Mouse (Mus musculus): ENCODE data around the gene Kalrn. TPM values are rescaled to one million over a fixed set of nuclear protein-coding genes. Genes with fewer than 3 reads are reported as not detected.

The Kalrn gene
- polyA plus RNA-seq, 1 experiment from 2014 or later: 16.6 TPM

DNA sequence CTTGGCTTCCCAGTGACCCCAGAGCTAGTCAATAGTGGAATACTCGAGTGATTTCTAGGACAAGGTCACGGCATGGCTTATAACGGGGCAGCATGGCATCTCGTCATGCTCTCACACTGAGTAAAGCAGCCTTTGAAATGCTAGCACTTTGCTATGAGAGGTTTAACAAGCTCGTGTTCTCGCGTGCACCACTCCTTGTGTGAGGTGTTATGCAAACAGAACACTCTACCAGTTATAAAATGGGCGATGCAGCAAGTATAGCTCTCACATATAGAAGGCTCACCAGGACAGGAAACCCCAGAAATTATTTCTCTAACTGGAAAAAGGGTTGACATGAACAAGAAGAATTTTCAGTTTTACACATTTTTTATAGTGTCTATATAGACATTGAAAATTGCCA, 431.7 kb downstream of the Kalrn start:
- DNase-seq (ENCODE audit: low spot score): no peak
- no peak overlapping the region for H3K27ac ChIP-seq
- H3K9me3 ChIP-seq: no peaks in the 10 kb centered on the region
- H3K4me3 ChIP-seq: no peak overlapping the region
- 85% methylated on average over 8 of the region's 8 CpGs for WGBS
- H3K27me3 ChIP-seq (ENCODE audit: insufficient read depth, poor library complexity, severe bottlenecking): no peaks in the 10 kb centered on the region
- H3K4me1 ChIP-seq (replicated peaks): no peaks in the 10 kb centered on the region
- H3K36me3 ChIP-seq: no peaks in the 10 kb centered on the region

DNA sequence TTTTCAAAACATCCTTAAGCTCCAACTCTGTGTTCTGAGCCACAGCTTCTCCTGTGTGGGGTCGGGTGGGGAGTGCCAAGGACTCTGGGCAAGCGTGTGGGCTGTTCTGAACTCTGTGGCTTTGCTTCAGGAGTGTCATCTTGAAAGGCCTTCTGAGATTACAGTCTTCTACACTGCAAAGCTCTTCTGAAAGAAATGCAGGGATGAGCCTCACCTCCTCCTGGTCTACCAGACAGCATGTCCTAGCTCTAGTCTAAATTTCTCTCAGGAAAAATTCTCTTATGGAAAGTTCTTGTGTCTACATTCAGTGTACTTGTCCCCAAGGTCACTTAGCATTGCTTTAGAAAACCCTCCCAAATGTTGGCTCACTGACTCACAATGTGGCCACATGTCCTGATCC, 438.3 kb downstream of the Kalrn start:
- no peaks in the 10 kb centered on the region for H3K9me3 ChIP-seq
- H3K27ac ChIP-seq: no peak overlapping the region
- peaks cover 17% of the 10 kb centered on the region for H3K36me3 ChIP-seq
- WGBS: 82% methylated on average over 2 of the region's 2 CpGs
- H3K4me3 ChIP-seq: no peak overlapping the region
- DNase-seq (ENCODE audit: low spot score): no peak
- H3K4me1 ChIP-seq (replicated peaks): no peaks in the 10 kb centered on the region
- no peaks in the 10 kb centered on the region for H3K27me3 ChIP-seq (ENCODE audit: insufficient read depth, poor library complexity, severe bottlenecking)

GRCm38 (mm10) chr16:34134628-34135027, 438.7 kb downstream of the Kalrn start:
- Histone ChIP-seq H3K9me3 (no peaks in the 10 kb centered on the region), H3K36me3 (peaks cover 17% of the 10 kb centered on the region), H3K27ac (no peak overlapping the region), H3K4me1 (replicated peaks) (no peaks in the 10 kb centered on the region), H3K27me3 (ENCODE audit: insufficient read depth, poor library complexity, severe bottlenecking) (no peaks in the 10 kb centered on the region), H3K4me3 (no peak overlapping the region)
- no peak for DNase-seq (ENCODE audit: low spot score)
- 71% methylated on average over 3 of the region's 3 CpGs for WGBS

DNA sequence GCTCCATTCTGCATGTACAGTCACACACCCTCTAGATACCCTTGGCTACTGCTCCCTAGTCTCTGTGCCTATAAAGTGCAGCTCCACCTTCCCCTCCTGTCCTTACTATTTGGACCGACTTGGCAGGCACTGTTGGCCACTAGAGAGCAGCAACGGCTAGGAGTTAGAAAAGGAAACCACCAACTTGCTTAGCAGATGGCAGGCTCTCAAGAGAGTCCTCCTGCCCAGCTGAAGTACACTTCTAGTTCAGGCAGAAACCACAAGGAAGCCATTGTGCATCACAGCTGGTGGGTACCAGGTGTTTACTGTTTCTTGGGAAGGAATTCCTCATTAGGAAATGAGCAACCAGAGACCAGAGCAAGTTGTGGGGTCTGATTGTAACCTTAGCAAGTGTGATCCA, 447.7 kb downstream of the Kalrn start:
- 11% methylated on average over 2 of the region's 2 CpGs for WGBS
- peak; percentile 66 for DNase-seq (ENCODE audit: low spot score)
- no peaks in the 10 kb centered on the region for H3K9me3 ChIP-seq
- no peak overlapping the region for H3K4me3 ChIP-seq
- H3K27ac ChIP-seq: no peak overlapping the region
- H3K27me3 ChIP-seq (ENCODE audit: insufficient read depth, poor library complexity, severe bottlenecking): no peaks in the 10 kb centered on the region
- no peaks in the 10 kb centered on the region for H3K4me1 ChIP-seq (replicated peaks)
- peaks cover 5% of the 10 kb centered on the region; the same call in 1 of the 2 replicates for H3K36me3 ChIP-seq

- WGBS: 85% methylated on average over 9 of the region's 9 CpGs
- Histone ChIP-seq H3K27ac (no peak overlapping the region), H3K36me3 (no peaks in the 10 kb centered on the region), H3K9me3 (no peaks in the 10 kb centered on the region), H3K4me3 (no peak overlapping the region), H3K27me3 (ENCODE audit: insufficient read depth, poor library complexity, severe bottlenecking) (no peaks in the 10 kb centered on the region), H3K4me1 (replicated peaks) (no peaks in the 10 kb centered on the region)
- DNase-seq (ENCODE audit: low spot score): no peak
Observed at GRCm38 (mm10) chr16:34122486-34122885, 450.8 kb downstream of the Kalrn start.

DNA sequence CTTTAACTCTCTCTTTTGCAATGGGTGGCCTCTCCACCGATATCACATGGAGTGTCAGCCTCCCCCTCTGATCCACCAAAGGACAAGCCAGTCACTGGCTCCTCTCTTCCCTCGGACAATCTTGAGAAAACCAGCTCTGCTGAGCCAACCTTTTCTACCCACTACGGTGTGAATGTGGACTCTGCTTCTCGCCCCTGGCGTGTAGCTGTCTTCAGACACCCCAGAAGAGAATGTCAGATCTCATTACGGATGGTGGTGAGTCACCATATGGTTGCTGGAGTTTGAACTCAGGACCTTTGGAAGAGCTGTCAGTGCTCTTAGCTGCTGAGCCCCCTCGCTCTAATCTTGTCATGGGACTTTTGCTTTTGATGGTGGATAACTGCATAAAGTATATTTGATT, 452.0 kb downstream of the Kalrn start:
- Histone ChIP-seq H3K9me3 (no peaks in the 10 kb centered on the region), H3K4me1 (replicated peaks) (no peaks in the 10 kb centered on the region), H3K4me3 (no peak overlapping the region), H3K27ac (no peak overlapping the region), H3K27me3 (ENCODE audit: insufficient read depth, poor library complexity, severe bottlenecking) (no peaks in the 10 kb centered on the region), H3K36me3 (0 out of 2 replicates have a peak, but pooled peaks cover under 1% of the 10 kb centered on the region)
- no peak for DNase-seq (ENCODE audit: low spot score)
- 81% methylated on average over 7 of the region's 7 CpGs for WGBS

DNA sequence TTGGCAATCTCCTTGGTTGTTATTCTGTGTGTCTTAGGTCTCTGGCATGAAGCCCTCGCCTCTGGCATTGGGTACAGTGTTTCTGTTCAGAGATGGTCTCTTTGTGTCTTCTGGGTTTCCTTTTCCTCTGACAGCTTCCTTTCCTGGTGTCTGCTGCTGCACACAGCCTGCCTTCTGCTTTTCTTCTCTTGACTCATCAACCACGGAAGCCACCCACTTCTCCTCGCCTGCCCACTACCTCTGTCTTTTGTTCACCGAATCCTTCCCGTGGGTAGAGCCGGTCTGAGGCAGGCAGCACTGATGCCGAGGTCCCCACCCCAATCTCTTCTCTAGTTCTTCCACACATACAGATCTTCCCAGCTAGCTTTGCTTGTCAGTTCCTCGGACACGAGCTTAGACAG, 452.5 kb downstream of the Kalrn start:
- Histone ChIP-seq H3K9me3 (no peaks in the 10 kb centered on the region), H3K27ac (no peak overlapping the region), H3K36me3 (0 out of 2 replicates have a peak, but pooled peaks cover 5% of the 10 kb centered on the region), H3K27me3 (ENCODE audit: insufficient read depth, poor library complexity, severe bottlenecking) (no peaks in the 10 kb centered on the region), H3K4me1 (replicated peaks) (no peaks in the 10 kb centered on the region), H3K4me3 (no peak overlapping the region)
- no peak for DNase-seq (ENCODE audit: low spot score)
- WGBS: 72% methylated on average over 9 of the region's 9 CpGs

DNA sequence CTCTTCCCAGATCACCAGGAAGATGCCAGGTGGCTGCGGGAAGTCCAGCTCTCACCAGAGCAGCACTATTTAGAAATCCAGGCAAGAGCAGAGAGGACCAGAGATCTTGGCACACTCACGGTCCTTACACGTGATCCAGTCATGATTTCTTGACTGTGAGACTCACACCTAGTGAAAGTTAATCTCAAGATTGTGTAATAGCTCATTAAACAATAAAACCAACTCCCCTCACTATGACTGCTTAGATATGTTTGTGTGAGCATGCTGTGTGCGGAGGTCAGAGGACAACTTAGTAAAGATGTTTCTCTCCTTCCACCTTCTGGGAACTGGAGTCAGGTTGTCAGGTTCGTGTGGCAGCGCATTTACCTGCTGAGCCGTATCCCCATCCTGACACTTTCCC, 453.5 kb downstream of the Kalrn start:
- no peaks in the 10 kb centered on the region for H3K4me1 ChIP-seq (replicated peaks)
- no peak overlapping the region for H3K27ac ChIP-seq
- no peak overlapping the region for H3K4me3 ChIP-seq
- 0 out of 2 replicates have a peak, but pooled peaks cover 5% of the 10 kb centered on the region for H3K36me3 ChIP-seq
- DNase-seq (ENCODE audit: low spot score): no peak
- no peaks in the 10 kb centered on the region for H3K9me3 ChIP-seq
- H3K27me3 ChIP-seq (ENCODE audit: insufficient read depth, poor library complexity, severe bottlenecking): no peaks in the 10 kb centered on the region
- 85% methylated on average over 7 of the region's 7 CpGs for whole genome bisulfite sequencing

DNA sequence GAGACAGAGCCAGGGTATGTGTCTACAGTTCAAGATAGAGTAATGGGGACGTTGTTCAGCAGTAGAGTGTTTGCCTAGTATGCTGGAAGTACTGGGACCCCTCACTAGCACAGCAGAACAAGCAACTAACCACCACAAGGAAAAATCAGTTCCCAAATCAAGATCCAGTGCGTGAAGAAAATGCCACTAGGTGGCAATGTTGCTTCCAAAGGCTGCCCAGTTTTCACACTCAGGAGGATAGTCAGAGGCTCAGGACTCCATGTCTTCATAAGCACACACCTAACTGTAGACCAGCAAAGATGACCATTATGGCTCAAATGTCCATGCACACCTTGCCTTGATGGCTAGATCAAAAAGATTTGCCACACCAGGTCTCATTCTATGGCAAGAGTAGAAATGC, 454.0 kb downstream of the Kalrn start:
- H3K36me3 ChIP-seq: 0 out of 2 replicates have a peak, but pooled peaks cover 5% of the 10 kb centered on the region
- H3K4me1 ChIP-seq (replicated peaks): no peaks in the 10 kb centered on the region
- WGBS: 25% methylated on average over 2 of the region's 2 CpGs
- H3K9me3 ChIP-seq: no peaks in the 10 kb centered on the region
- no peaks in the 10 kb centered on the region for H3K27me3 ChIP-seq (ENCODE audit: insufficient read depth, poor library complexity, severe bottlenecking)
- peak; percentile 23 for DNase-seq (ENCODE audit: low spot score)
- no peak overlapping the region for H3K4me3 ChIP-seq
- no peak overlapping the region for H3K27ac ChIP-seq

DNA sequence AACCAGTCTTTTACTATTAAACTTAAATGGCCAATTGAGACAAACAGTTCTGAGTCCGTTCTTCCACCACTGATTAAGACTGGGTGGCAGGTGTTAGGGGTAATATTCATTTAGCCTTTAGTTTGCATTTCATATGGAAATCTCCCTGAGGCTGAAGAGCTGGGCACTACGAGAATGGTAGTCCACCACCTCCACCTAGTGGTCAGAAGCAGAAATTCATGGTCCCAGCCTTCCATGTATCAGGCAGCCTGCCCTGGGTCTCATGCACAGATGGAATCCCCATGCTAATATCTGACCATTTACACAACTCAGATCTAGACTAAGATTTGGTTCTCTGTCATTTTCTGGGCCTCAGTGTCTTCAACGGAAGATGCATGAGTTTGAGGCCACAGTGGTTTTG, 458.7 kb downstream of the Kalrn start:
- H3K36me3 ChIP-seq: 0 out of 2 replicates have a peak, but pooled peaks cover 5% of the 10 kb centered on the region
- H3K27me3 ChIP-seq (ENCODE audit: insufficient read depth, poor library complexity, severe bottlenecking): no peaks in the 10 kb centered on the region
- 4% methylated on average over 3 of the region's 3 CpGs for WGBS
- DNase-seq (ENCODE audit: low spot score): peak; percentile 62
- H3K4me1 ChIP-seq (replicated peaks): no peaks in the 10 kb centered on the region
- no peaks in the 10 kb centered on the region for H3K9me3 ChIP-seq
- no peak overlapping the region for H3K27ac ChIP-seq
- H3K4me3 ChIP-seq: no peak overlapping the region

- 0 out of 2 replicates have a peak, but pooled peaks cover 5% of the 10 kb centered on the region for H3K36me3 ChIP-seq
- H3K27ac ChIP-seq: no peak overlapping the region
- no peak for DNase-seq (ENCODE audit: low spot score)
- no peaks in the 10 kb centered on the region for H3K27me3 ChIP-seq (ENCODE audit: insufficient read depth, poor library complexity, severe bottlenecking)
- H3K9me3 ChIP-seq: no peaks in the 10 kb centered on the region
- H3K4me3 ChIP-seq: no peak overlapping the region
- WGBS: 85% methylated on average over 9 of the region's 9 CpGs
- no peaks in the 10 kb centered on the region for H3K4me1 ChIP-seq (replicated peaks)
Observed at GRCm38 (mm10) chr16:34113150-34113549, 460.2 kb downstream of the Kalrn start.

- H3K4me1 ChIP-seq (replicated peaks): no peaks in the 10 kb centered on the region
- 0 out of 2 replicates have a peak, but pooled peaks cover 5% of the 10 kb centered on the region for H3K36me3 ChIP-seq
- no peak for DNase-seq (ENCODE audit: low spot score)
- H3K27me3 ChIP-seq (ENCODE audit: insufficient read depth, poor library complexity, severe bottlenecking): no peaks in the 10 kb centered on the region
- WGBS: 32% methylated on average over 5 of the region's 5 CpGs
- H3K9me3 ChIP-seq: no peaks in the 10 kb centered on the region
- H3K4me3 ChIP-seq: no peak overlapping the region
- H3K27ac ChIP-seq: 0 out of 2 replicates have a peak overlapping the region, but pooled peaks have one; percentile 13
Observed at GRCm38 (mm10) chr16:34112490-34112889, 460.8 kb downstream of the Kalrn start.

DNA sequence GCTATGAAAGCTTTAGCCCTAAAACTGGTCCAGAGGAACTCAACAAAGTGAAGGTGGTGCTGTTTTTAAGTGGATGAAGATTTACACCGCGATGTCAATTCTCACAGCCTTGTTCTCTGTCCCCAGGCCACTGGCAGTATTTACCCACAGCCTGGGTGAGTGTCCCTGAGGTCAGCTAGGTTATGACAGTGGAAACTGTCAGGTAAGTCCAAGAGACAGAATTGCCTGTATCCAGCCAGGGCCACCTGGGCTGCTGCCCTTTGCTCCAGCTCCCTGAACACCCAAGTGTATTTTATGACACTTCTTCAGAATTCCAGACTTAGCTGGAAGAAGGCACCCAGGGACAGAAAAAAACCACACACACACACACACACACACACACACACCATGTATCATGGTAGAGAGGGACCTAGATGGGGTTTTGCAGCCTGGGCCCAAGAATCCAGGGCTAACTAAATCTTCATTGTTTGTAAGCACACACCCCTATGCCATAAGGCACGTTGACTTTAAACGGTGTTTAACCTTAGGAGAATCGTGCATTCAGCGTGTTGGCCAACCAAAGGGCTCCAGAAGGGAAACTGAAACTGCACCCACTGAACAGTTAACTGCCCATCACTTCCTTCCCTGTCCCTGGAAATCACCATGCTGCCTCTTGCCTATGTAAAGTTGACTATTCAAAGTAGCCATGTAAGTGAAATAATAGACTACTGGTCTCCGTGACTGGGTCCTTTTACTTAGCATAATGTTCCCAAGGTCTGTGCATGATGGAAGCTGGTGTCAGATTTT, 462.3 kb downstream of the Kalrn start:
- Histone ChIP-seq H3K36me3 (0 out of 2 replicates have a peak, but pooled peaks cover 2% of the 10 kb centered on the region), H3K4me1 (replicated peaks) (no peaks in the 10 kb centered on the region), H3K4me3 (no peak overlapping the region), H3K27me3 (ENCODE audit: insufficient read depth, poor library complexity, severe bottlenecking) (no peaks in the 10 kb centered on the region), H3K9me3 (no peaks in the 10 kb centered on the region), H3K27ac (no peak overlapping the region)
- WGBS: 93% methylated on average over 7 of the region's 7 CpGs
- no peak for DNase-seq (ENCODE audit: low spot score)
